Mouse (Mus musculus): ENCODE data around the gene Epb41l4b. TPM values are rescaled to one million over a fixed set of nuclear protein-coding genes. Genes with fewer than 3 reads are reported as not detected.

The Epb41l4b gene
- polyA plus RNA-seq, 1 experiment from 2014 or later = 1.2 TPM

- 82% methylated on average over 8 of the region's 8 CpGs for WGBS
- Histone ChIP-seq H3K4me1 (replicated peaks; ENCODE audit: control insufficient read depth, insufficient read depth, low read length) (peaks cover 5% of the 10 kb centered on the region; the same call in 1 of the 2 replicates), H3K27ac (ENCODE audit: low read length) (no peak overlapping the region), H3K27me3 (replicated peaks; ENCODE audit: control insufficient read depth, insufficient read depth, low read length) (no peaks in the 10 kb centered on the region), H3K9me3 (ENCODE audit: control insufficient read depth, low read length) (no peaks in the 10 kb centered on the region), H3K36me3 (ENCODE audit: control insufficient read depth, insufficient read depth) (no peaks in the 10 kb centered on the region), H3K4me2 (ENCODE audit: low read length) (no peak overlapping the region), H3K9ac (replicated peaks; ENCODE audit: low read depth, low read length) (no peak overlapping the region), H3K4me3 (replicated peaks; ENCODE audit: low read length) (no peak overlapping the region)
- ATAC-seq = no peak
Measured at GRCm38 (mm10) chr4:57003886-57004285, 139.4 kb downstream of the Epb41l4b start.

- H3K9ac ChIP-seq (replicated peaks; ENCODE audit: low read depth, low read length) = no peak overlapping the region
- no peak overlapping the region for H3K27ac ChIP-seq (ENCODE audit: low read length)
- ATAC-seq = no peak
- peaks cover 5% of the 10 kb centered on the region; the same call in 1 of the 2 replicates for H3K4me1 ChIP-seq (replicated peaks; ENCODE audit: control insufficient read depth, insufficient read depth, low read length)
- 68% methylated on average over 3 of the region's 3 CpGs for WGBS
- no peaks in the 10 kb centered on the region for H3K36me3 ChIP-seq (ENCODE audit: control insufficient read depth, insufficient read depth)
- H3K9me3 ChIP-seq (ENCODE audit: control insufficient read depth, low read length) = no peaks in the 10 kb centered on the region
- no peak overlapping the region for H3K4me2 ChIP-seq (ENCODE audit: low read length)
- no peaks in the 10 kb centered on the region for H3K27me3 ChIP-seq (replicated peaks; ENCODE audit: control insufficient read depth, insufficient read depth, low read length)
- no peak overlapping the region for H3K4me3 ChIP-seq (replicated peaks; ENCODE audit: low read length)
Measured at GRCm38 (mm10) chr4:57002751-57003150, 140.5 kb downstream of the Epb41l4b start.

DNA sequence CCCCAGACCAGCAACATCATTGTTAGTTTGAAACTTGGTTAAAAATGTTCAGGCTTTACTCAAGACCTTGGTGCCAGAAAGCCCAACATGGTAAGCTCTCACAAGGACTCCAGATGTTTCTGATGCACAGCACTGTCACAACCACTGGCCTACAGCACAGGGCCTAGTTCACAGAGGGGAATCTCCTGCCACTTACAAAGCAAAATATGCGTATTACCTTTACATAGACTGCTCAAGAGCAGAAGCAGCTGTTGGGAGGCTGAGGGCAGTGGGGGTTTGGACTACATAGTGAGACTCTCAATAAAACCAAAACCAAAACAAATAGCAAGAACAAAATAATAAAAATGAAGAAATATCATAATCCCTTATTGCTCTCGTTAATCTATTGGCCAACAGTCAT, 141.8 kb downstream of the Epb41l4b start:
- Histone ChIP-seq H3K4me1 (replicated peaks; ENCODE audit: control insufficient read depth, insufficient read depth, low read length) (peaks cover 5% of the 10 kb centered on the region; the same call in 1 of the 2 replicates), H3K9ac (replicated peaks; ENCODE audit: low read depth, low read length) (no peak overlapping the region), H3K36me3 (ENCODE audit: control insufficient read depth, insufficient read depth) (no peaks in the 10 kb centered on the region), H3K9me3 (ENCODE audit: control insufficient read depth, low read length) (no peaks in the 10 kb centered on the region), H3K27ac (ENCODE audit: low read length) (no peak overlapping the region), H3K4me2 (ENCODE audit: low read length) (no peak overlapping the region), H3K27me3 (replicated peaks; ENCODE audit: control insufficient read depth, insufficient read depth, low read length) (no peaks in the 10 kb centered on the region), H3K4me3 (replicated peaks; ENCODE audit: low read length) (no peak overlapping the region)
- no peak for ATAC-seq
- 92% methylated on average over 2 of the region's 2 CpGs for WGBS

GRCm38 (mm10) chr4:56993331-56993730, 149.9 kb downstream of the Epb41l4b start:
- Histone ChIP-seq H3K4me1 (replicated peaks; ENCODE audit: control insufficient read depth, insufficient read depth, low read length) (peaks cover 12% of the 10 kb centered on the region), H3K9ac (replicated peaks; ENCODE audit: low read depth, low read length) (no peak overlapping the region), H3K36me3 (ENCODE audit: control insufficient read depth, insufficient read depth) (no peaks in the 10 kb centered on the region), H3K9me3 (ENCODE audit: control insufficient read depth, low read length) (no peaks in the 10 kb centered on the region), H3K4me2 (ENCODE audit: low read length) (no peak overlapping the region), H3K27me3 (replicated peaks; ENCODE audit: control insufficient read depth, insufficient read depth, low read length) (no peaks in the 10 kb centered on the region), H3K4me3 (replicated peaks; ENCODE audit: low read length) (no peak overlapping the region), H3K27ac (ENCODE audit: low read length) (no peak overlapping the region)
- ATAC-seq = no peak
- WGBS = 87% methylated on average over 7 of the region's 7 CpGs

- no peak overlapping the region for H3K9ac ChIP-seq (replicated peaks; ENCODE audit: low read depth, low read length)
- 67% methylated on average over 2 of the region's 2 CpGs for WGBS
- ATAC-seq = no peak
- H3K27me3 ChIP-seq (replicated peaks; ENCODE audit: control insufficient read depth, insufficient read depth, low read length) = no peaks in the 10 kb centered on the region
- H3K27ac ChIP-seq (ENCODE audit: low read length) = no peak overlapping the region
- no peak overlapping the region for H3K4me2 ChIP-seq (ENCODE audit: low read length)
- no peaks in the 10 kb centered on the region for H3K36me3 ChIP-seq (ENCODE audit: control insufficient read depth, insufficient read depth)
- no peak overlapping the region for H3K4me3 ChIP-seq (replicated peaks; ENCODE audit: low read length)
- no peaks in the 10 kb centered on the region for H3K9me3 ChIP-seq (ENCODE audit: control insufficient read depth, low read length)
- peaks cover 12% of the 10 kb centered on the region for H3K4me1 ChIP-seq (replicated peaks; ENCODE audit: control insufficient read depth, insufficient read depth, low read length)
Measured at GRCm38 (mm10) chr4:56991951-56992350, 151.3 kb downstream of the Epb41l4b start.

DNA sequence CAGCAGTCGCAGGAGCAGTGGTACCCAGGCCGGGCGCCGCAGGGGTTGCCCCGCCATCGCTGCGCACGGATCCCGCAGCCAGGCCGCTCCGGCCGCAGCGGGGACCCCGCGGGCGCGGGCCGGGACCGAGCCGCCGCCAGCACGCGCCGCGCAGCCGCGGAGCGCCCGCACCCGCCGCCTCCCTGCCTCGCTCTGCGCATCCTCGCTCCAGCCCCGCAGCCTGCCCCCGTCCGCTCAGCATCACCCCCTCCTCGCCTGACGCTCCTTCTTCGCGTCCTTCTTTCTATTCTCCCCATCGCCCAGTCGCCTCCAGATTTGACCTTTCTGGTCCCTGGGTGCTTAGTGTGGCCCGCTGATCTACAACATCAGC, 153.0 kb downstream of the Epb41l4b start, which contains the start of gene Frrs1l:
Gene Frrs1l, minus strand, starts transcription at position 177 of the 370 bp plus-strand sequence.
- peak; percentile 92 for ATAC-seq
- Histone ChIP-seq H3K4me1 (replicated peaks; ENCODE audit: control insufficient read depth, insufficient read depth, low read length) (peaks cover 12% of the 10 kb centered on the region), H3K9ac (replicated peaks; ENCODE audit: low read depth, low read length) (peak within 1 kb of the TSS; percentile 85), H3K27ac (ENCODE audit: low read length) (peak within 1 kb of the TSS; percentile 82), H3K4me3 (replicated peaks; ENCODE audit: low read length) (peak within 1 kb of the TSS; percentile 69), H3K4me2 (ENCODE audit: low read length) (peak within 1 kb of the TSS; percentile 70), H3K36me3 (ENCODE audit: control insufficient read depth, insufficient read depth) (no peaks in the 10 kb centered on the region), H3K27me3 (replicated peaks; ENCODE audit: control insufficient read depth, insufficient read depth, low read length) (no peaks in the 10 kb centered on the region), H3K9me3 (ENCODE audit: control insufficient read depth, low read length) (no peaks in the 10 kb centered on the region)
- under 1% methylated on average over 38 of the region's 44 CpGs for WGBS

DNA sequence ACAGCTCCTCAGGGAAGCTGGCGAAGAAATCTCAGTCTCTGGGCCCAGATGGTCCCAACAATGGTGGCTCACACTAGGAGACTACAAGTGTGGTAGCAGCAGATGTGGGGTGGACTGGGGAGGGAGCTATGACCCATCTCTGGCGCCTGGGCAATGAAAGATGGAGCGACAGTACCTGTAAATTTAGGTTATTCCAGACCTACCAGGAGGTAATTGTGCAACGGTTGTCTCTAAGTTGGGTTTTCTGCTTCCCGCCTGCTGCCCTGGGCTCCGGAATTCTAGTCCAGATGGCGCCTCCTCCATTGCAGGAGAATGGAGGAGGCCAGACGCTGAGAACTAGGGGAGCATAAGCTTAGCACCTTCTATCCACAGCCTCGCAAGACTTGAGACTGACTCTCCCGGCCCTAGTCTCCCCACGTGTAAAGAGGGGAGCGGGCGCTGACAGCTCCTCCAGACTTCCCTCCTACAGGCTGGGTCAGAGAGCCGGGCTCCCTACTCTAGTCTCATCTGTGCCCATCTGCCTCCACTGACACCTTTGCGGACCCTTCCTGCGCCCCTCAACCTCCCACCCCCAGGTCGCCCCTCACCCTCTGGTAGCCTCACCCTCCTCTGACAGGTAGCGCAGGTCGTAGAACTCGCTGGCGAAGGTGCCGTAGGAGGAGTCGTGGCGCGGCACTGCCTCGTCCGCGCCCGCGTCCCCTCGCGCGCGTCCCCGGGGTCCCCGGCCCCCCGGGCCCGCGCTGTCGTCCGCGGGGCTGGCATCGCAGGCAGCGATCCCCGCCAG, 153.6 kb downstream of the Epb41l4b start:
- whole genome bisulfite sequencing = under 1% methylated on average over 45 of the region's 45 CpGs
- Histone ChIP-seq H3K9me3 (ENCODE audit: control insufficient read depth, low read length) (no peaks in the 10 kb centered on the region), H3K27ac (ENCODE audit: low read length) (peak overlapping the region; percentile 82), H3K4me2 (ENCODE audit: low read length) (peak overlapping the region; percentile 70), H3K4me1 (replicated peaks; ENCODE audit: control insufficient read depth, insufficient read depth, low read length) (peaks cover 12% of the 10 kb centered on the region), H3K9ac (replicated peaks; ENCODE audit: low read depth, low read length) (peak overlapping the region; percentile 85), H3K4me3 (replicated peaks; ENCODE audit: low read length) (peak overlapping the region; percentile 69), H3K27me3 (replicated peaks; ENCODE audit: control insufficient read depth, insufficient read depth, low read length) (no peaks in the 10 kb centered on the region), H3K36me3 (ENCODE audit: control insufficient read depth, insufficient read depth) (no peaks in the 10 kb centered on the region)
- peak; percentile 81 for ATAC-seq

DNA sequence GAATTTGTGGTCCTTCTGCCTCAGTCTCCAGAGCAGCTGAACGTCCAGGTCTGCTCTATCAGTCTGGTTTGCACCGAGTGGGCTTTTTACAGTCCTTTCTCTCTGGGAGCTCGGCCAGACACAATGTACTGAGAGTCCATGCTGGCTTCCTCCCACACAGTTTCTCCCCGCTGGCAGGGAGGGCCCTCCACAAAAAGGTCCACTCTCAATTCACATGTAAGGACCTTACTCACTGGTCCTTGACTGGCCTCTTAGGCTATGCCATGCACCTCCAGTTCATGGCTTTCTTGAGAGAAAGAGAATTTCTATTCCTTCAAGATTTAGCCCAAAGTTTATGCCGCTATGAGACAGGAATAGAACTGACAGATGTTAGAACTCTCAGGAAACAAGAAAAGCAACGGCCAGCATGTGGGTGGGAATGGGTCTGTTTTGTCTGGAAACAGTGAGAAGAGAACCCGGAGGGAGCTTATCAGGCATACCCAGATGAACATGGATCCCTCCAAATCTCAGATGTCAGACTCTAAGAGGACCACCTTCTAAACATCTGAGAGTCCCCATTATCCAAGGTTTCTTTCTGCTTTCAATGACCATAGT, 177.6 kb downstream of the Epb41l4b start:
- H3K9me3 ChIP-seq (ENCODE audit: control insufficient read depth, low read length) = no peaks in the 10 kb centered on the region
- H3K27ac ChIP-seq (ENCODE audit: low read length) = no peak overlapping the region
- ATAC-seq = no peak
- no peaks in the 10 kb centered on the region for H3K27me3 ChIP-seq (replicated peaks; ENCODE audit: control insufficient read depth, insufficient read depth, low read length)
- H3K9ac ChIP-seq (replicated peaks; ENCODE audit: low read depth, low read length) = no peak overlapping the region
- no peak overlapping the region for H3K4me3 ChIP-seq (replicated peaks; ENCODE audit: low read length)
- no peaks in the 10 kb centered on the region for H3K4me1 ChIP-seq (replicated peaks; ENCODE audit: control insufficient read depth, insufficient read depth, low read length)
- peaks cover 9% of the 10 kb centered on the region for H3K36me3 ChIP-seq (ENCODE audit: control insufficient read depth, insufficient read depth)
- H3K4me2 ChIP-seq (ENCODE audit: low read length) = no peak overlapping the region
- WGBS = 78% methylated on average over 7 of the region's 7 CpGs

- 92% methylated on average over 6 of the region's 6 CpGs for WGBS
- no peak overlapping the region for H3K9ac ChIP-seq (replicated peaks; ENCODE audit: low read depth, low read length)
- no peaks in the 10 kb centered on the region for H3K9me3 ChIP-seq (ENCODE audit: control insufficient read depth, low read length)
- no peak overlapping the region for H3K4me2 ChIP-seq (ENCODE audit: low read length)
- H3K27me3 ChIP-seq (replicated peaks; ENCODE audit: control insufficient read depth, insufficient read depth, low read length) = no peaks in the 10 kb centered on the region
- H3K27ac ChIP-seq (ENCODE audit: low read length) = no peak overlapping the region
- H3K4me1 ChIP-seq (replicated peaks; ENCODE audit: control insufficient read depth, insufficient read depth, low read length) = no peaks in the 10 kb centered on the region
- H3K36me3 ChIP-seq (ENCODE audit: control insufficient read depth, insufficient read depth) = peaks cover 9% of the 10 kb centered on the region
- no peak overlapping the region for H3K4me3 ChIP-seq (replicated peaks; ENCODE audit: low read length)
- no peak for ATAC-seq
Measured at GRCm38 (mm10) chr4:56963687-56964086, 179.6 kb downstream of the Epb41l4b start.
